Mouse (Mus musculus) brain, embryonic 14.5 days (tissue): Measurements from ENCODE around the gene Lrig1.

Source experiments
- CTCF ChIP-seq: fragments of 200-500 bp; IDR thresholded peaks from 2 replicates; pipeline ENCODE4 v1.5.1; 2012; ENCODE audit warnings: inconsistent platforms, mild to moderate bottlenecking, moderate library complexity, borderline replicate concordance; ENCODE audit not compliant: insufficient read depth, insufficient read length; ENCODE audit errors: extremely low read depth
- POLR2A ChIP-seq: fragments of 200-500 bp; IDR thresholded peaks from 2 replicates; pipeline ENCODE4 v1.6.1; 2012; ENCODE audit warnings: mild to moderate bottlenecking, inconsistent platforms, borderline replicate concordance; ENCODE audit not compliant: poor library complexity, insufficient read depth, insufficient read length, severe bottlenecking; ENCODE audit errors: extremely low read depth

DNA sequence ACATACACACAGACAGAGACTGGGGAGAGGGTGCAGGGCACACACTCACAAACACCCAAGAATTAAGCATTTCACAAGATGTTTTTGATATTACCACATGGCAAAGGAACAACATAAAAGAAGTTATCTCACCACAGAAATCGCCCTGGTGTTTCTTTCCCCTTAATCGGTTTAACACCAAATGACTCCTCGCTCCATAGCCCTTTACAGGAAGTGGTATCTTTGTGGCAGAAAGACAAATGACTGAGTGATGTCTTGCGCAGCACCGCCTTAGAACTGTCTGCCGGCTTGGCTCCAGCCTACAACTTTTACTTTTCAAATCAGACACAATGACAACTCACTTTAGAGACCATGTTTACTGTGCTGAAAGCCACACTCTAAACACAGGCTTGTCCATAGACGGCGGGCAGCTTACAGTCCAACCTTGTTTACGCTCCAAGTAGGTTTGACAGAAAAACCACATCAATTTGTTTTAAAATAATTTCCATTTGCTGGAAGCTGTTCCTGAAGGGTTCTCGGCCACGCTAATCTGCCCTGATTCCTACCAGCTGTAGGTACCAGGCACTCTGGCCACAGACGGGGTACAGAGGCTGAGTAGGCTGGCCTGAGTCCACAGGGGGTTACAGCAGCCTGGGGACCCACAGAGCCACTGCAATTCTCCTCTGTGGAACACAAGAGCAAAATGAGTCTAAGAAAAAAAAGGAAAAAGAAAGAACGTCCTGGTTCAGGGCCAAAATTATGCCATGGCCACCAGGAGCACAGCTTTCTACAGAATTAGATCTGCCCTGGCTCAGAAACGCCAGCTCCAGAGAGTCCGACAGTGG, 18.3 kb downstream of the Lrig1 start:
- TF ChIP-seq POLR2A (no peak), CTCF (no peak)
